Mouse (Mus musculus): Measurements from ENCODE around the gene Cpsf6. TPM values are rescaled to one million over a fixed set of nuclear protein-coding genes. Genes with fewer than 3 reads are reported as not detected.
"Not testable (repeated sequence)": the region's sequence is repeated elsewhere in the genome, so short reads cannot be mapped to it uniquely, and the experiment has no call there.

Cpsf6 gene
- total RNA-seq, 2 experiments from 2014 or later: 106 to 109 TPM

DNA sequence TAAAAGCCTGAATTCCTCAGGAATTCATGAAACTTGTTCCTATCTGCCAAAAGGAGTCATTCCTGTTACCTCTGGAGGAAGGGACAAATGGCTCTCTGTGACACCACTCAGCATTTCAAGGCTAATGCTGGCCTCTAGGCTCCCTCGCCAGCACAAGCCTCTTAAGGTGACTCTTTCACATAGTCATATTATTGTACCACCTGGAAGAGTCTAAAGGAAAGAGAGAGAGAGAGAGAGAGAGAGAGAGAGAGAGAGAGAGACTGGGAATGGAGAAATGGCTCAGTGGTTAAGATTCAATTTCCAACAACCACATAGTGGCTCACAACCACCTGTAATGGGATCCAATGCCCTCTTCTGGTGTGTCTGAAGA is 9.5 kb upstream of the Cpsf6 start:
- intact Hi-C loops (cut with DNase I): no loop called here
- no peak for DNase-seq (ENCODE audit: low spot score in 2 of 2)

DNA sequence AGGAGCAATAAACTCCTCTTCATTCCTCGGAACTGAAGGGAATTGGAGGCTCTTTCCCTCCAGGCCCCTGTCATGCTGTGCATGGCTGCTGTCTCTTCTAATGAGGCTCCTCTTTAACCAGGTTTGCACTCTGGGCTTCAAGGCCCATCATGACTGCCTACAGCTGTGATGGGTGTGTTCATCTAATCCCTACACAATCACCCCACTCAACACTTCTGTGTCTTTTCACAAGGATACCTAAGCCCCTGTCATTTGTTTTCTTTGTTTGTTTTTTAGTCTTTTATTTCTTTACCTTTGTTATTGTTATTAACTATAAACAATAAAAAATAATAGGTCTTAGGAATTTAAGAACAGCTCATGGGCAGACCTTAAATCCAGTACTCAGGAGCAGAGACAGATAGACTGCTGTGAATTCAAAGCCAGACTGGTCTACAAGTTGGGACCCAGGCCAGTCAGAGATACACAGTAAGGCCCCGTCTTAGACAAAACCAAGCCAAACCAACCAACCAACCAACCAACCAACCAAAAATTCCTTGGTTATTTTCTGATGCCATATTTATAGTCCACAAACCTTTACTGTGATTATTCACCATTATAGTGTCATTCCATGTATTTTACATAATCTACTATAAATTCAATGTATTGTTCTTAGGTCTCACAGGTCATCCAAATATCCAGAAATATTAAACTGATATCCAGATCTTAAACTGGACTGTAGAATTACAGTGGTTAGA is 9.0 kb upstream of the Cpsf6 start:
- intact Hi-C loops (cut with DNase I): no loop called here
- no peak for DNase-seq (ENCODE audit: low spot score in 2 of 2)

DNA sequence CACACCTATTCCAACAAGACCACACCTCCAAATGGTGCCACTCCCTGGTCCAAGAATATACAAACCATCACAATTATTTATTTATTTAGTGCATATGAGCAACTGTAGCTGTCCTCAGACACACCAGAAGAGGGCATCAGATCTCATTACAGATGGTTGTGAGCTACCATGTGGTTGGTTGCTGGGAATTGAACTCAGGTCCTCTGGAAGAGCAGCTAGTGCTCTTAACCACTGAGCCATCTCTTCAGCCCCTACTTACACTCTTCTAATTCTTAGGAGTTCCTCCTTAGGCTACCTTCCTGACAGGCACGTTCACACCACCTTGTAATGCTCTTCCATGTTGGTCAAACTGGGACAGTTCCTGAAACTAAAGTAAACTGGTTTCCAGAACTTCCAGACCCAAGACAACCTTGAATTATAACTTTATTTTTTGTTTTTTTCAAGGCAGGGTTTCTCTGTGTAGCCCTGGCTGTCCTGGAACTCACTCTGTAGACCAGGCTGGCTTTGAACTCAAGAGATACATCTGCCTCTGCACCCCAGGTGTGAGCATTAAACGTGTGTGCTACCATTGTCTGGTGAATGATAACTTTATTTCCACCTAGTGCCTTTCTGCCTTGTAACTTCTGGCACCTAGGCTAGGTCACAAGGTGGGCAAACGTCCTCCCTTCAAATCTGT is 8.3 kb upstream of the Cpsf6 start:
- DNase-seq (ENCODE audit: low spot score in 2 of 2); intact Hi-C loops (cut with DNase I): not testable (repeated sequence)

DNA sequence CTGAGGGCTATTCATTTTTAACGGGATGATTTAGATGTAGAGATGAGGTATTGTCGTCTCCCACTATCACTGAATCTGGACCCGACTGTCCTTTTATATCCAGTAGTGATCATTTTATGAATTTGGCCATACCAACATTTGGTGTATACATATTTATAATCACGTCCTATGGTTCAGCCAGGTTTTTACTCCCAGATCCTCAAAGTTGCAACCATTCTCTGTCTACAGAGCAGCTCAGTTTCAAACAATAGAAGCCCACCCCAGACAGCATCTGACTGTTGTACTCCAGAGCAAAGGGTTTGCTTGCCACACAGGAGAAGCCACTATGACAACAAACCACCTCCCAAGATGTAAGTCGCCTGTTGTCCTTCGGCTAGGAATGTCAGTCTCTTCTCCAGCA is 7.2 kb upstream of the Cpsf6 start:
- DNase-seq (ENCODE audit: low spot score in 2 of 2): no peak
- intact Hi-C loops (cut with DNase I): no loop called here

DNA sequence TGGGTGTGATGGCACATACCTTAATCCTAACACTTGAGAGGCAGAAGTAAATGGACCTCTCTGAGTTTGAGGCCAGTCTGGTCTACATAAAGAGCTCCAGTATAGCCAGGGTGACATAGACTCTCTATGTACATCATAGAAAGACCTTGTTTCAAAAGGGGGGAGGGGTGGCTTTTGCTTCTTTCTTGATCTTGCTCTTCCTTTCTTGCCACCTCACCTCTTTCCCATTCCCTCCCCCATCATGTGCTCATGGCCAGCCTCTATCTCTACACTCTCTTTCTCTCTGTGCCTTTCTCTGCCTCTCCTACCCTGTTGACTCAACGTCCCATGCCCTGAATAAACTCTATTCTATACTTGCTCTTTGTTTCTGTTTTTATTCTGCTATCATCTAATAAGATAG is 6.4 kb upstream of the Cpsf6 start:
- no peak for DNase-seq (ENCODE audit: low spot score in 2 of 2)
- intact Hi-C loops (cut with DNase I): no loop called here

DNA sequence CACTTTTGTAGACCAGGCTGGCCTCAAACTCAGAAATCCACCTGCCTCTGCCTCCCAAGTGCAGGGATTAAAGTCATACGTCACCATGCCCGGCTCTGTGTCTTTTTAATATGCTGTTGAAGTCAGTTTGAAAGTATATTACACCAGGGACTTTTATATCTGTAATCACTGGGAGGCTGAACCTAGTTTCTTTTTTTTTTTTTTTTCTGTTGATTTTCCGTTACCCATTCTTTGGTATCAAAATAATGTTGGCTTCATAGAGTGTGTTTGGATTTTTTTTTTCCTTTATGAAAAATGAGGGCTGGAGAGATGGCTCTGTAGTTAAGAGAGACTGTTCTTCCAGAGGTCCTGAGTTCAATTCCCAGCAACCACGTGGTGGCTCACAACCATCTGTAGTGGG is 5.6 kb upstream of the Cpsf6 start:
- DNase-seq (ENCODE audit: low spot score in 2 of 2): no peak
- intact Hi-C loops (cut with DNase I): no loop called here

DNA sequence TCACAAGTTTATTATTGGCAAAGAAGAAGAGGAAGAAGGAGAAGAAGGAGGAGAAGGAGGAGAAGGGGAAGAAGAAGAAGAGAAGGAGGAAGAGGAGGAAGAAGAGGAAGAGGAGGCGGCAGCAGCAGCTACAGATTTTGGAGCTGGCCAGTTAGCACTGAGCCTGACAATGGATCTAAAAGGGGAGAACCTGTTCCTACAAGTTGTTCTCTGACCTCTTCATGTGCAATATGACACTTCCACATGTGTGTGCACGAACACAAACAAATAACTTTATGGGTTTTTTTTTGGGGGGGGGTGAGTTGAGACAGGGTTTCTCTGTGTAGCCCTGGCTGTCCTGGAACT is 5.2 kb upstream of the Cpsf6 start:
- DNase-seq (ENCODE audit: low spot score in 2 of 2): no peak
- intact Hi-C loops (cut with DNase I): no loop called here

DNA sequence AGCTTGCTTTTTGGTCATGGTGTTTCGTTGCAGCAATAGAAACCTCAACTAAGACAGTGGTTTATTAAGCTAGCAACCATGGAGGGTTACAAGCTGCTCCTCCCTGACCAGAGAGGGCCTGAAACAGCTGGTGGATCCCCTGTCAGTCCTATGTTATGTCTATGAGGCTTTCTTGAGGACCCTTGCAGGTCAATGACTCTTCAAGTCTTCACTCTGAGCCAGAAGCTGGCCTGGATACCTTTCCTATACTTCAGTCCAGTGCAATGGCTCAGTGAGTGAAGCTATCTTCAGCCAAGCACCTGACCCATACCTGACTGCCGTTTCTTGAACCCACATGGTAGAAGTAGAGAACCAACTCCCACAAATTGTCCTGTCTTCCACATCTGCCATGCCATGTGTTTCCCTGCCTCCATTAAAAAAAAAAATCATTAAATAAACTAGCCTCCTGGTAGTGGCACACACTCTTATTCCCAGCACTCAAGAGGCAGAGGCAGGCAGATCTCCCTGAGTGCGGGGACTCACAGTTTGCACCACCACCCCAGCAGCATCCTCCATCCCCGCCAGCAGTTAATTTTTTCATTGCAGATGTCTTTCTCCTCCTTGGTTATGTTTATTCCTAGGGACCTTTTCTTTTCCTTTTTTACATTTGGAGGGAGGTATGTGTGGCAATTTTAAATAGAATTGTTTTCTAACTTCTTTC is 4.7 kb upstream of the Cpsf6 start:
- no peak for DNase-seq (ENCODE audit: low spot score in 2 of 2)
- intact Hi-C loops (cut with DNase I): no loop called here

DNA sequence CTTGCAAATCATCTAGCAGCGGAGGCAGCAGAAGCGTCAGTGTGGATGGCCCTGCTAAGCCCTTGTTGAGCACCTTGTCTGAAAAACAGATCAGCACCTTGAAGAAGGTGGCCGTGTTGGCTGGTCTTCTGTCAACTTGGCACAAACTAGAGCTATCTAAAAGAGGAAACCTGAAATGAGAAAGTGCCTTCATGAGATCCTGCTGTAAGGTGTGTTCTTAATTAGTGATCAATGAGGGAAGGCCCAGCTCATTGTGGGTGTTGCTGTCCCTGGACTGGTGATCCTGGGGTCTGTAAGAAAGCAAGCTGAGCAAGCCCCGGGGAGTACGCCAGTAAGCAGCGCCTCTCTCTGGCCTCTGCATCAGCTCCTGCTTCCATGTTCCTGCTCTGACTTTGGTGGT is 4.1 kb upstream of the Cpsf6 start:
- intact Hi-C loops (cut with DNase I): no loop called here
- no peak for DNase-seq (ENCODE audit: low spot score in 2 of 2)

DNA sequence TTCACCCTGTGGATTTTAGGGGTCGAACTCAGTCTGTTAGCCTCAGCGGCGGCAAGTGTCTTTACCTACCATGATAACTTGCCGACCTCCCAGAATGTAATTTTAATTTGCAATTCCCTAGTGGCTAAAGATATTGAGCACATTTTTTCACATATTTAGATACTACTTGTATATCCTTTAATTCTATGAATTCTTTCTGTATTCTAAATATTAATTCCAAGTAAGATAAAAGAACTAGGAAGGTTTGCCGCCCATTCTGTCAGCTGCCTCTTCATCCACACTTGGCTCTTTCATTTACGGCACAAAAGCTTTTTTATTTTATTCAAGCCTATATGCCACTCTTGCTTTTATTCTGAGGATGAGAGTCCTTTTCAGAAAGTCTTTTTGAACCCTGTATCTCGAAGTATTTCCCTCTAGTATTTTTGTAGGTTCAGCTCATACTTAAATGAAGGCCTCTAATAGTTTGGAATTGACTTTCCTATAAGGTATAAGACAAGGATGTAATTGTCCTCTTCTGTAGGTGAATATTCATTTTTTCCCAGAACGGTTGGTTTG is 3.3 kb upstream of the Cpsf6 start:
- intact Hi-C loops (cut with DNase I): no loop called here
- no peak for DNase-seq (ENCODE audit: low spot score in 2 of 2)

DNA sequence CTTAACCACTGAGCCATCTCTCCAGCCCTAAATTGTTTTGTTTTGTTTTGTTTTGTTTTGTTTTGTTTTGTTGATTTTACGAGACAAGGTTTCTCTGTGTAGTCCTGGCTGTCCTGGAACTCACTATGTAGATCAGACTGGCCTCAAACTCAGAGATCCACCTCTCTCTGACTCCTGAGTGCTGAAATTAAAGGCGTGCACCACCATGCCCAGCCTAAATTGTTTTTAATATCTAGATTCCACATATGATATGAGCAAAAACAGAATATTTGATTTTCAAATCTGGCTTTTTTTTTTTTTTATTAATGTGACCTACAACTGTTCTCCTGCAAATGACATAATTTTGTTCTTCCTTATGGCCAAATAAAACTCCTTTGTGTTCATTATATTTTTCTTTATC is 2.3 kb upstream of the Cpsf6 start:
- intact Hi-C loops (cut with DNase I): no loop called here
- DNase-seq (ENCODE audit: low spot score in 2 of 2): no peak

DNA sequence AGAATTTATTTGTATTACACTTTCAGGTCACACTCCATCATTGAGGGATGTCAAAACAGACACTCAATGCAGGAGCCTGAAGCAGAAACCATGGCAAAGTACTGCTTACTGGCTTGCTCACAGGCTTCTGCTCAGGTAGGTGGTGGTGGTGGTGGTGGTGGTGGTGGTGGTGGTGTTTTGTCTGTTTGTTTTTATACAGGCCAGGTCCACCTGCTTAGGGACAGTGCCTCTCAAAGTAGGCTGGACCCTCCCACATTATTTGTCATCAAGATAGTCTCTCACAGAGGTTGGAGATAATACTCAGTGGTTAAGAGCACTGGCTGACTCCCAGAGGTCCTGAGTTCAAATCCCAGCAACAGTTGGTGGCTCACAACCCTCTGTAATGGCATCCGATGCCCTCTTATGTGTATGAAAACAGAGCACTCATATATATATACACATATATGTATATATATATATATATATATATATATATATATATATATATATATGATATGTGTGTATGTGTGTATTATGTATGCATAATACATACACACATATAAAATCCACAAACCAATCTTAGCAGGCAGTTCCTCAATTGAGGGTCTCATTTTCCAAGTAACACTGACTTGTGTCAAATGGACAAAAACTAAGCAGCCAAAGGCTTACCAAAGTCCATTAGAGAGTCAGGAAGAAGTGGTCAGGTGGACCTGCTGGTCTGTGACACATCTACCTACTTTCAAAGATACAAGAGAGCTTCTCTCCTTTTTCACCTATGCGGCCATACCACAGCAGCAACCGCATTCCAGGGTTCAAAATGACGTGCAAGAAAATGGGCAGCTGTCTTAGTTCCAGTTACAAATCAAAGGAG is 1.1 kb upstream of the Cpsf6 start:
- DNase-seq (ENCODE audit: low spot score in 2 of 2): no peak
- intact Hi-C loops (cut with DNase I): no loop called here

DNA sequence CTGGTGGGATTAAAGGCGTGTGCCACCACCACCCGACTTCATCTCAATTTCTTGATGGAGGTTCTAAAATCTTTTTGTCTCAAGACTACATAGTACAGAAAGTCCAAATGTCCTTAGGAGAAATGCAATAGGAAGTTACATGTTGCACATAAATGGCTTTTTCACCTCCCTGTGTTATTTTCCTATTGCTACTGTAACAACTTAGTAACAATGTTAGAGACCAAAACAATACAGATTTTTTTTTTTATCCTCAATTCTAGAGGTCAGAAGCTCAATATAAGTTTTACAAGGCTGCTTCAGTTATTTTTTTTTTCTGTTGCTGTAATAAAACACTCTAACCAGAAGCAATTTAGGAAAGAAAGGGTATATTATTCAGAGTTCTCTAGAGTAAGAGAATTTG is 374 bp downstream of the Cpsf6 start:
- intact Hi-C loops (cut with DNase I): loop anchor here (5.0 kb wide), 3 partner anchors 58 to 298 kb away; partner anchors contain the start of gene Yeats4
- no peak for DNase-seq (ENCODE audit: low spot score in 2 of 2)

DNA sequence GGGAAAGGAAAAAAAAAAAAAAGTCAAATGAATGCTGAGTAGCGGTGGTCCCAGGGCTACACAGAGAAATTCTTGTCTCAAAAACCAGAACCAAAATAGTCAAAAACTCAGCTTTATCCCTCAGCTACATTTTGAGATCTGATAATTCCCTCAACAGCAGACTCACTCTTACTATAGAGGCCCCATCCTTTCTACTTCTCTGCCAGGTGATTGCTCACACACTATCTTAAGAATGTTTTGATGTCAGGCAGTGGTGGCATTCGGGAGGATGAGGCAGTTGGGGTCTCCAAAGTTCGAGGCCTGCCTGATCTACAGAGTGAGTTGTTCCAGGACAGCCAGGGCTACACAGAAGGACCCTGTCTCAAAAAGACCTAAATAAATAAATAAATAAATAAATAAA is 1.2 kb downstream of the Cpsf6 start:
- no peak for DNase-seq (ENCODE audit: low spot score in 2 of 2)
- intact Hi-C loops (cut with DNase I): loop anchor here (5.0 kb wide), 3 partner anchors 59 to 299 kb away; partner anchors contain the start of gene Yeats4

DNA sequence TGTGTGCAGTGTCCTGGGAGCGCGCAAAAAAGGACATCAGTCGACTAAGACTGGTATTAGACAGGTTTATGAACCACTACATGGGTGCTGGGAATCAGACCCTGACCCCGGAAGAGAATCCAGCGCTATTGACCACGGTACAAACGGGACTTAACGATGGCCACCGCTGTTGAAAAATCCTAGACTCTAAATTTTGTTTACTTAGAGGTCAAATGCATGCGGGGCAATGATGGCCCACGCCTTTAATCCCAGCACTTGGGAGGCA is 1.6 kb downstream of the Cpsf6 start:
- intact Hi-C loops (cut with DNase I): loop anchor here (5.0 kb wide), 3 partner anchors 59 to 299 kb away; partner anchors contain the start of gene Yeats4
- DNase-seq (ENCODE audit: low spot score in 2 of 2): no peak

DNA sequence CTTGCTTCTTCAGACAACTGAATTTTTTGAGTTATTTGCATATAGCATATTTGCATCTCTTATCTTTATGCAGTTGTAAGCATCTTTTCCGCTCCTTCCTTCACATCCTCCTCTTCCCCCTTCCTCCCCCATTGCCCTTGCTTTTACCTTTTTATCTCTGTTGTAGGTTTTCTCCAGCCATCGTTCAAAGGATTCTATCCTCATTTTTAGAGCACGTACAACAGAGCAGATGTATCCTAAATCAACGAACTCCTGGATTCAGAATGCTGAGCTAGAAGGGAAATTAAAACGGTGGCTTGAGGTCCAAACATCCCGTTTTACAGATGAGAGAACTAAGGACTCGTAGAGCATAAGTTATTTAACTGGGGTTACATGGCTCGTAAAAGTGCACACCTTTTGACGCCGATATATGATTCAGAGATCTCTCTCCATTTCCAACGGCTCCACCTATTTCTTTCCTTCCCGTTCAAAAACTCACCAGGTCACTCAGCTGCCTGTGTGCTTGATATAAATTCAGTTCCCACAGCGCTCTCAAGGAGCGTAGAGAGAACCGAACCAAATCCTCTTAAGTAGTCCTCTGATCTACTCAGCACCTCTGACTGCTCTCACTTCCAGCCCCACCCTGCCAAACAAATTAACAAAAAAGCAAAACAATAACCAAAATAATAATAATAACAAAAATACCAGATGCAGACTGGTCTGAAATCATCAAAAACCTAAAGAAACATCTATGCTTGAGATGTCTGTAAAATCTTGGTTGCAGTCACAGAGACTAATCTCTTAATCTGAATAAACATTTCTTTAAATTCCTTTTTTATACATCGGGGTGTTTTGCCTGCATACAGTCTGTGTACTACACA is 2.2 kb downstream of the Cpsf6 start:
- intact Hi-C loops (cut with DNase I): loop anchor here (5.0 kb wide), 3 partner anchors 60 to 300 kb away; partner anchors contain the start of gene Yeats4
- DNase-seq (ENCODE audit: low spot score in 2 of 2): peak in 1 of 2 experiments; percentile 14

DNA sequence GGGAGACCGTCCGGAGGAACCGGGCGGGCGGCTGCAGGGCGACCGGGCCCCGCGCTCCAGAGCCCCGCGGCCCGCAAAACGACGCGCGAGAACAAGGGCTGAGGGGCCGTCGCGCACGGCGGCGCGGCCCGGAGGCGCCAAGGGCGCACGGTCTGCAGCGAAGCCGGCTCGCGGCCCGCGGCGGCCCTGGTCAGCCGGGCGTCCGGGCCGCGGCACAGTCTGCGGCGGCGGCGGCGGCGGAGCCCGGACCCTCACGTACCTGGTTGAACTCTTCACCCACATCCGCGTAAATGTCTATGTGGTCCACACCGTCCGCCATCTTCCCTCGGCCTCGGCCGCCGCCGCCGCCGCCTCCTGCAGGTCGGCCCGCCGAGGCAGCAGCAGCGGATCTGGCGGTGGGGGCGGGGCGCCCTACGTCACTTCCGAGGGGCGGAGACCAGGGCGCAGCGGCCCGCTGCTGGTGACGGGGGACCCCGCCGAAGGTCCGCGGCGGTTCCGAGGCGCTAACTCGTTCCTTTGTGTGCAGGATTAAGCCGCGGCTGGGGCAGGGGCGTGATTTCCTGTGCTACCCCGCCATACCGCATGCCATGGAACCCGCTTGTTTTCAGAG is 3.1 kb downstream of the Cpsf6 start:
- intact Hi-C loops (cut with DNase I): loop anchor here (5.0 kb wide), 3 partner anchors 61 to 301 kb away; partner anchors contain the start of gene Yeats4
- peak; percentile 94 to 95 for DNase-seq (ENCODE audit: low spot score in 2 of 2)

DNA sequence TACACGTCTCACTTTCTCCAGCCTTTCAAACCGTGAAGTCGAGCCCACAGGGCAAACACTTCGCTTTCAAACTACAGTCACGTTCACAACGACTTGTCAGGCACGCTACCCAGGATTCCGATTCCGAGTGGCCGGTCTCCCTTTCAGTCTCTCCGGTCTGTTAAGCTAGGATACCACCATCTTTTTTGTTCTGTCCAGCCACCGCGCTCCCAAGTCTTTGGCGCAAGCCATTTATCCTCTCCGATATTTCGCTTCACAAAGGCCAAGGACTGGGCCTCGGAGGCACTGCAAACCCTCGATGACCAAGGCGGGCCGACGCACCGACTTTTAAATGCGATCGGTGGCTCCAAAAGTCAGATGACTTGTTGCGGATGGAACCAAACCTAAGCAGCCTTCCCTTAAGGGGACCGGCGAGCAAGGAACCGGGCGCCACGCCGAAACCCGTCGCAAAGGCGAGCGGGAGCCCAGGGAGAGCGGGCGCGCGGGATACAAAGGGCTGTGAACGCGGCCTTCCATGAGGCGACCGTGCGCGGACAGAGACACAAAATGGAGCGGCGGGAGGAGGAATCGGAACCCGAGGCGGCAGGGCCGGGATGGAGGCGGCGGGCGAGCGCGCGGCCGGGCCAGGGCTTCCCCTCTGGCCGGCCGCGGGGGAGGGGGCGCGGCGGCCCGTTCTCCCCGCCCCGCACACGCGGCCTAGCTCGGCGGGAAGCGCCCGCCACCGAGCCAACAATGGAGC is 3.8 kb downstream of the Cpsf6 start:
- intact Hi-C loops (cut with DNase I): loop anchor here (5.0 kb wide), 3 partner anchors 61 to 301 kb away; partner anchors contain the start of gene Yeats4
- DNase-seq (ENCODE audit: low spot score in 2 of 2): peak; percentile 42 to 60
